25 mouse cellular contexts compared by ENCODE assay signal in genomic region chr1:58993144-58993543, GRCm38 (mm10). TPM values are rescaled to one million over a fixed set of nuclear protein-coding genes. Genes with fewer than 3 reads are reported as not detected.
DNase-seq lines count a peak whose midpoint lies in the region; ATAC-seq and TF ChIP-seq lines count a peak whose summit lies in the region.
"Had no signal": no experiment of that assay in that cellular context is flagged by ENCODE, and none has a peak within 500 bp of the region (broad histone marks: within the 10 kb centered on the region; RNA-seq: fewer than 3 reads in every experiment).

No protein-coding gene starts in this region.

- TF ChIP-seq CTCF in intestine, postnatal 0 days (IDR thresholded peaks at IDR 0.05; ENCODE audit: low read depth): no peak

- H3K4me2 ChIP-seq in embryonic facial prominence, embryonic 14.5 days (ENCODE audit: low read depth, low read length): no peak overlapping the region
- H3K4me2 ChIP-seq in intestine, postnatal 0 days (replicated peaks; ENCODE audit: low read depth): no peak overlapping the region
- H3K4me2 ChIP-seq in liver, embryonic 15.5 days: no peak overlapping the region
- H3K4me2 ChIP-seq in stomach, embryonic 15.5 days: no peak overlapping the region
- no peak overlapping the region for H3K4me2 ChIP-seq in kidney, embryonic 14.5 days (replicated peaks; ENCODE audit: low read depth, low read length)
- H3K4me2 ChIP-seq: heart, embryonic 13.5 days; hindbrain, embryonic 14.5 days; limb, embryonic 13.5 days; lung, embryonic 15.5 days had no signal

- H3K27me3 ChIP-seq in embryonic facial prominence, embryonic 14.5 days (replicated peaks; ENCODE audit: control insufficient read depth, insufficient read depth, low read length): no peaks in the 10 kb centered on the region
- no peaks in the 10 kb centered on the region for H3K27me3 ChIP-seq in embryonic facial prominence, embryonic 10.5 days (replicated peaks; ENCODE audit: low read depth, poor library complexity, severe bottlenecking)
- no peaks in the 10 kb centered on the region for H3K27me3 ChIP-seq in intestine, postnatal 0 days (replicated peaks; ENCODE audit: control insufficient read depth, insufficient read depth, low read length)
- no peaks in the 10 kb centered on the region for H3K27me3 ChIP-seq in liver, embryonic 15.5 days
- no peaks in the 10 kb centered on the region for H3K27me3 ChIP-seq in stomach, embryonic 15.5 days (replicated peaks)
- no peaks in the 10 kb centered on the region for H3K27me3 ChIP-seq in kidney, embryonic 14.5 days (ENCODE audit: control insufficient read depth, insufficient read depth, low read length)
- H3K27me3 ChIP-seq: heart, embryonic 13.5 days; limb, embryonic 13.5 days; lung, embryonic 15.5 days; megakaryocyte, embryonic 14.5 days had no signal

- no peaks in the 10 kb centered on the region for H3K4me1 ChIP-seq in embryonic facial prominence, embryonic 14.5 days (ENCODE audit: control insufficient read depth, insufficient read depth, low read length)
- no peaks in the 10 kb centered on the region for H3K4me1 ChIP-seq in embryonic facial prominence, embryonic 10.5 days
- no peaks in the 10 kb centered on the region for H3K4me1 ChIP-seq in intestine, postnatal 0 days (replicated peaks; ENCODE audit: control insufficient read depth, insufficient read depth, low read length)
- H3K4me1 ChIP-seq in liver, embryonic 15.5 days (replicated peaks): peaks cover 14% of the 10 kb centered on the region
- H3K4me1 ChIP-seq in stomach, embryonic 15.5 days: no peaks in the 10 kb centered on the region
- no peaks in the 10 kb centered on the region for H3K4me1 ChIP-seq in kidney, embryonic 14.5 days (ENCODE audit: control insufficient read depth, insufficient read depth, low read length)
- H3K4me1 ChIP-seq: limb, embryonic 13.5 days; lung, embryonic 15.5 days had no signal

- no peak overlapping the region for H3K4me3 ChIP-seq in embryonic facial prominence, embryonic 14.5 days (ENCODE audit: low read depth, low read length)
- H3K4me3 ChIP-seq in embryonic facial prominence, embryonic 10.5 days: no peak overlapping the region
- H3K4me3 ChIP-seq in intestine, postnatal 0 days (ENCODE audit: low read depth, low read length): no peak overlapping the region
- H3K4me3 ChIP-seq in liver, embryonic 15.5 days (replicated peaks): no peak overlapping the region
- no peak overlapping the region for H3K4me3 ChIP-seq in stomach, embryonic 15.5 days (replicated peaks)
- H3K4me3 ChIP-seq in kidney, embryonic 14.5 days (ENCODE audit: low read length): no peak overlapping the region
- H3K4me3 ChIP-seq: erythroblast, embryonic 14.5 days; heart, embryonic 13.5 days; limb, embryonic 13.5 days; lung, embryonic 15.5 days; megakaryocyte, embryonic 14.5 days had no signal

- H3K9me3 ChIP-seq in embryonic facial prominence, embryonic 14.5 days (ENCODE audit: control insufficient read depth, low read length): no peaks in the 10 kb centered on the region
- H3K9me3 ChIP-seq in embryonic facial prominence, embryonic 10.5 days: no peaks in the 10 kb centered on the region
- H3K9me3 ChIP-seq in intestine, postnatal 0 days (ENCODE audit: control insufficient read depth): no peaks in the 10 kb centered on the region
- H3K9me3 ChIP-seq in liver, embryonic 15.5 days (replicated peaks): no peaks in the 10 kb centered on the region
- H3K9me3 ChIP-seq in stomach, embryonic 15.5 days: no peaks in the 10 kb centered on the region
- no peaks in the 10 kb centered on the region for H3K9me3 ChIP-seq in kidney, embryonic 14.5 days (ENCODE audit: control insufficient read depth, low read length)
- H3K9me3 ChIP-seq: heart, embryonic 13.5 days; limb, embryonic 13.5 days; lung, embryonic 15.5 days; megakaryocyte, embryonic 14.5 days had no signal

- no peak overlapping the region for H3K9ac ChIP-seq in embryonic facial prominence, embryonic 14.5 days (ENCODE audit: low read depth, low read length)
- no peak overlapping the region for H3K9ac ChIP-seq in intestine, postnatal 0 days (ENCODE audit: low read depth, low read length)
- no peak overlapping the region for H3K9ac ChIP-seq in liver, embryonic 15.5 days
- H3K9ac ChIP-seq in stomach, embryonic 15.5 days: no peak overlapping the region
- no peak overlapping the region for H3K9ac ChIP-seq in kidney, embryonic 14.5 days (ENCODE audit: low read depth, low read length)
- H3K9ac ChIP-seq: heart, embryonic 13.5 days; hindbrain, embryonic 14.5 days; limb, embryonic 13.5 days; lung, embryonic 15.5 days had no signal

- WGBS in embryonic facial prominence, embryonic 14.5 days: 89% methylated on average over 7 of the region's 7 CpGs
- WGBS in embryonic facial prominence, embryonic 10.5 days: 88% methylated on average over 7 of the region's 7 CpGs
- 62% methylated on average over 7 of the region's 7 CpGs for WGBS in intestine, postnatal 0 days
- 55% methylated on average over 7 of the region's 7 CpGs for WGBS in liver, embryonic 15.5 days (ENCODE audit: insufficient replicate concordance)
- WGBS in stomach, embryonic 15.5 days: 78% methylated on average over 7 of the region's 7 CpGs
- 84% methylated on average over 7 of the region's 7 CpGs for WGBS in kidney, embryonic 14.5 days

- H3K27ac ChIP-seq in embryonic facial prominence, embryonic 14.5 days (replicated peaks; ENCODE audit: low read depth, low read length): no peak overlapping the region
- H3K27ac ChIP-seq in embryonic facial prominence, embryonic 10.5 days (replicated peaks): no peak overlapping the region
- no peak overlapping the region for H3K27ac ChIP-seq in intestine, postnatal 0 days (ENCODE audit: low read depth, low read length)
- no peak overlapping the region for H3K27ac ChIP-seq in liver, embryonic 15.5 days (replicated peaks)
- no peak overlapping the region for H3K27ac ChIP-seq in stomach, embryonic 15.5 days
- no peak overlapping the region for H3K27ac ChIP-seq in kidney, embryonic 14.5 days (ENCODE audit: low read depth, low read length)
- H3K27ac ChIP-seq: heart, embryonic 13.5 days; hindbrain, embryonic 14.5 days; limb, embryonic 13.5 days; lung, embryonic 15.5 days had no signal

- H3K36me3 ChIP-seq in embryonic facial prominence, embryonic 14.5 days (ENCODE audit: control insufficient read depth, insufficient read depth, low read length): peaks cover 31% of the 10 kb centered on the region
- peaks cover 28% of the 10 kb centered on the region for H3K36me3 ChIP-seq in embryonic facial prominence, embryonic 10.5 days (replicated peaks)
- peaks cover 36% of the 10 kb centered on the region for H3K36me3 ChIP-seq in intestine, postnatal 0 days (ENCODE audit: control insufficient read depth, insufficient read depth)
- peaks cover 68% of the 10 kb centered on the region for H3K36me3 ChIP-seq in liver, embryonic 15.5 days (replicated peaks)
- H3K36me3 ChIP-seq in stomach, embryonic 15.5 days: no peaks in the 10 kb centered on the region
- H3K36me3 ChIP-seq in kidney, embryonic 14.5 days (ENCODE audit: control insufficient read depth, insufficient read depth, low read length): peaks cover 14% of the 10 kb centered on the region; the same call in 1 of the 2 replicates

- DNase-seq in embryonic facial prominence, embryonic 14.5 days (ENCODE audit: low spot score): peak; percentile 10
- no peak for DNase-seq in embryonic facial prominence, embryonic 10.5 days (ENCODE audit: low spot score)
- no peak for DNase-seq in lung, adult 18-20 months
- no peak for DNase-seq in right cerebral cortex, postnatal 36 days (ENCODE audit: low spot score in 2 of 2)
- DNase-seq: adrenal gland, postnatal 25 days; cerebellum, adult 9-10 months; heart, adult 11 months; heart, postnatal 14 days; kidney, adult 9 months; kidney, postnatal 36 days; right cerebral cortex, postnatal 14 days; spleen, adult 18-20 months; thymus, postnatal 25 days had no signal

- ATAC-seq in embryonic facial prominence, embryonic 14.5 days (ENCODE audit: low read depth): no peak
- ATAC-seq in intestine, postnatal 0 days: peak; percentile 53; the same call in 1 of the 2 replicates
- ATAC-seq in liver, embryonic 15.5 days (ENCODE audit: insufficient read depth): peak; percentile 84
- 0 out of 2 replicates have a peak, but pooled peaks have one; percentile 53 for ATAC-seq in stomach, embryonic 15.5 days (ENCODE audit: insufficient read depth, low FRiP score, low read depth)
- ATAC-seq in kidney, embryonic 14.5 days (ENCODE audit: low FRiP score, low TSS enrichment): no peak
- ATAC-seq: forebrain, embryonic 14.5 days; inflammation-experienced regulatory T-cells, adult 6 months had no signal

RNA-seq across cellular contexts. Expression of gene Stradb, which starts 19.8 kb away (rescaled TPM):
- 32.3 and 32.5 TPM in 2 replicates for polyA plus RNA-seq in embryonic facial prominence, embryonic 14.5 days (2014; fragmentation: Nextera tagmentation; extraction: Ambion mirVana)
- polyA plus RNA-seq in embryonic facial prominence, embryonic 10.5 days (2016; fragmentation: Nextera tagmentation; extraction: Ambion mirVana): 27.2 and 27.7 TPM in 2 replicates
- polyA plus RNA-seq in intestine, postnatal 0 days (2015; fragmentation: Nextera tagmentation; extraction: Ambion mirVana): 13.1 and 13.9 TPM in 2 replicates
- polyA plus RNA-seq in liver, embryonic 15.5 days (2015; fragmentation: Nextera tagmentation; extraction: Ambion mirVana): 48.9 and 51.7 TPM in 2 replicates
- 24.6 and 26.9 TPM in 2 replicates for polyA plus RNA-seq in stomach, embryonic 15.5 days (2015; fragmentation: Nextera tagmentation; extraction: Ambion mirVana)
- 24.1 and 24.9 TPM in 2 replicates for polyA plus RNA-seq in kidney, embryonic 14.5 days (2014; fragmentation: Nextera tagmentation; extraction: Ambion mirVana)

RNA-seq across cellular contexts. Expression of gene Trak2, which starts 19.9 kb away (rescaled TPM):
- 12.7 and 13.4 TPM in 2 replicates for polyA plus RNA-seq in embryonic facial prominence, embryonic 14.5 days (2014; fragmentation: Nextera tagmentation; extraction: Ambion mirVana)
- 9.5 and 9.9 TPM in 2 replicates for polyA plus RNA-seq in embryonic facial prominence, embryonic 10.5 days (2016; fragmentation: Nextera tagmentation; extraction: Ambion mirVana)
- 5.4 and 5.8 TPM in 2 replicates for polyA plus RNA-seq in intestine, postnatal 0 days (2015; fragmentation: Nextera tagmentation; extraction: Ambion mirVana)
- polyA plus RNA-seq in liver, embryonic 15.5 days (2015; fragmentation: Nextera tagmentation; extraction: Ambion mirVana): 53.1 and 57.4 TPM in 2 replicates
- 14.0 and 15.1 TPM in 2 replicates for polyA plus RNA-seq in stomach, embryonic 15.5 days (2015; fragmentation: Nextera tagmentation; extraction: Ambion mirVana)
- polyA plus RNA-seq in kidney, embryonic 14.5 days (2014; fragmentation: Nextera tagmentation; extraction: Ambion mirVana): 8.2 and 15.7 TPM in 2 replicates

Comparison
In these comparisons a context has a peak if more than half of its experiments do, and no peak if none do; other contexts are left out.
1. ATAC-seq: peak in intestine, postnatal 0 days (single experiment), liver, embryonic 15.5 days (single experiment) and stomach, embryonic 15.5 days (single experiment); none in embryonic facial prominence, embryonic 14.5 days (single experiment) and kidney, embryonic 14.5 days (single experiment).